Mouse (Mus musculus) left cerebral cortex, adult 8-10 months (tissue): ENCODE measurements around the gene 3300002I08Rik. TPM values are rescaled to one million over a fixed set of nuclear protein-coding genes. Genes with fewer than 3 reads are reported as not detected.
"Not testable (repeated sequence)": the region's sequence is repeated elsewhere in the genome, so short reads cannot be mapped to it uniquely, and the experiment has no call there.

ENCODE experiments used
- DNase-seq, 2 experiments: peaks; one replicate each; pipeline ENCODE4 v3.0.0; 2022; ENCODE audit warnings: low spot score in 2 of 2
- total RNA-seq, 4 experiments: library from RNA; stranded (reverse); gene quantifications; 2 replicates each; pipeline ENCODE4 v1.2.4; 2022

The 3300002I08Rik gene
- 10 to 100 TPM in 2 of 4 experiments, 1 to 10 TPM in 2; 9.2 to 10.9 (median 9.7) TPM for total RNA-seq

DNA sequence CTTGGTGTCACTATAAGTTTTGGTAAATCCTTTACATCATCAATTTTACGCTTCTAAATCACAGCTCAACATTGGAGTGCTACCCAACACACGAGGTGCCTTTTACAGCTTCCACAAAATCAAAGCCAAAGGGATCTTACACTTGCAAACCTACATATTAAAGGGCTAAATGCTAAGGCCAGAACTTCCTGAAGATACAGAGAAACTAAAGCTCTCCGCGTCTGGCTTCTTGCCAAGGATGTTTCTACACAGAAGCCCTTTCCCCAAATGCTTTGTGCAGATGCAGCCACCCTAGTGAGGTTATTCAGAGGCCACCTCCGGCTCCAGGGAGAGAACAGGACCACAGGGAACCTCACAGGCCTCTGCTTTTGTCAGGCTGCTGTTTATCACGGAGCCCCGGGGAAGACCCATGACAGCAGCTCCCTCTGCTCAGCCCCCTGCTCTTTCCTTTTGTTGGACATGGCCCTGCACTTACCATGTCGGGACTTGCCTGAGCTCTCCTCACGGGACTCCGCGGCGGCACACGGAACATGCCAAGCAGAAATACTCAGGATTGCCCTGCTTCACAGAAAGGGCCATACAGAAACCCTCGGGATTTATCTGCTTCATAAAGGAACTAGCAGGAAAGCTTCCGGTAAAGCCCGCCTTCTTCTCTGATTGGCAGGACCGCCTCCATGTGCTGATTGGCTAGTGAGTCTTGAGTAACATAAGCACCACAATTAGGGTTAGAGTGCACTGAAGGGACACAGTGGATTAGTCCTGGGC, at the start of gene 3300002I08Rik:
Gene 3300002I08Rik (minus strand): TSS at position 653 of the 765 bp plus-strand sequence.
- DNase-seq, result peak; percentile 82 to 89

- not testable (repeated sequence) for DNase-seq
These were observed 49.6 kb upstream of the 3300002I08Rik start for GRCm38 (mm10) chr2:150412146-150412545.

DNA sequence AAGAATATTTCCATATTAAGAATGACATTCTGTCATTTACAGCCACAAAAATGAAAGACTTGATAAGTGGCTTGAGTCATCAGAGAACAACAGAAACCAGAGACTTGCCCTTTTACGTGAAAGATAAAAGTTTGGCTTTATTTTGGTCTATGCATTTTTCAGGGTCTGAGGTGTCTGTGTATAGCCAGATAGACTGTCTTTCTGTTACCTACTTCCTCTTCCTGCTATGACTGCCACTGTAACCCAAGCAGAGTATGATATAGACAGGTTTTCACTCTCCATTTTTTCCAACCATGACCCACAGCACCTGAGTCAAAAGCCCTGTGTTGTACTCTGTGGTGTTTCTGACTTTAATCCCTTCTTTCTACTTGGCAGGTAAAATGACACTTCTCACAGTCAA, 27.6 kb upstream of the 3300002I08Rik start:
- no peak for DNase-seq

GRCm38 (mm10) chr2:150385553-150386106, 23.1 kb upstream of the 3300002I08Rik start:
- not testable (repeated sequence) for DNase-seq

DNA sequence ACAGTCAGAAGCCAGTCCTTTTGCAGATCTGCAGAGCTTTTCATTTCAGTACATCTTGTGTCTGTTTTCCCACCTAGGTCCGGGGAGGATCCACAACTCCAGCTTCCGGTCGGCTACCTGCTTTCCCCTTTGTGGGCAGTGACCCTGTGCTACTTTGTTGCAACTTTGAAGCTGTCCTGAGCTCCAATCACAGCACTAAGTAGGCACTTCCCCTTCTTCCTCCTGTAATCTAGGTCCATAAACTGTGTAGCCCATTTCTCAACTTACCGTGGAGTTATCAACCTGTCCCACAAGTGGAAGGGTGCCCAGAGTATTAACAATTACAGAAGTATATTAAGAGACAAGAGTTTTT, 289 bp upstream of the 3300002I08Rik start:
- no peak for DNase-seq

GRCm38 (mm10) chr2:150357136-150357535, 5.4 kb downstream of the 3300002I08Rik start:
- DNase-seq, result not testable (repeated sequence)

- DNase-seq, result no peak
These were observed 39.2 kb downstream of the 3300002I08Rik start, which contains the start of gene Gm10130 for GRCm38 (mm10) chr2:150323402-150323801. Gene Gm10130 (plus strand): TSS chr2:150323702.

GRCm38 (mm10) chr2:150318973-150319372, 43.6 kb downstream of the 3300002I08Rik start:
- no peak for DNase-seq

GRCm38 (mm10) chr2:150316140-150316539, 46.4 kb downstream of the 3300002I08Rik start:
- DNase-seq, result no peak

GRCm38 (mm10) chr2:150310952-150311884, 51.3 kb downstream of the 3300002I08Rik start:
- peak; percentile 79 to 87 for DNase-seq

DNA sequence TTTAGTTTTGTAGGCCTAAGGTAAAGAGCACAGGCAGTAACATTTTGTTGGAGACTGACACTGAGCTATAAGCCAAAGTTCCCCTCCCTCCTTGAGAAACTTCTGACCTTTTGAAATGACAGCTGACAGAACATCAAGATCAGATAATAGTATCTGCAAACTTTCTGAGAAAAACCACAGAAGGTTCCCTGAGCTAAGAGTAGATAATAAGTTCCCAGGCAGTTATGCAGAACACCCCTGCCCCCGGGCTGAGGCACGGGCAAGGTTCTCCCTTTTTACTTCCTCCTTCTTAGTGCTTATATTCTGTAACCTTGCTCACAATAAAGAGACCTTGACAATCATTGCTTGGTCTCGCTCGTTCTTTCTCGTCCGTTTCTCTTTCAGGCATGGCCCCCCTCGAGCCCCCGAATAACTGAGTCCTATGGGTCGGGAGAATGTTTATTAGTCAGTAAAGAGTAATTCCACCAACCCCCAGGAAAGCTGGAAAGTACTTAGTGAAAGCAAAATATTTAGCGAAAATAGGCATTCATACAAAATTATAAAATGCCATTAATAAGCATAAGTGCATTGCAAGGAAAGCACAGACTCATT, 55.3 kb downstream of the 3300002I08Rik start:
- no peak for DNase-seq

GRCm38 (mm10) chr2:150299096-150299495, 63.5 kb downstream of the 3300002I08Rik start:
- DNase-seq, result no peak

GRCm38 (mm10) chr2:150293669-150294068, 68.9 kb downstream of the 3300002I08Rik start:
- no peak for DNase-seq

Other genes with a start within 250 kb of the 3300002I08Rik start
- 10 to 100 TPM; 10.2 to 12.0 (median 11.0) TPM for gene Zfp120, start 226.1 kb downstream of the 3300002I08Rik start, total RNA-seq
- not detected for gene Gm10770, start 183.1 kb downstream of the 3300002I08Rik start, total RNA-seq
- gene Gm14139, start 181.0 kb downstream of the 3300002I08Rik start, total RNA-seq, result under 1 TPM in 1 of 4 experiments, not detected in 3; 0.23 TPM
- gene Zfp937, start 144.7 kb downstream of the 3300002I08Rik start, total RNA-seq, result 10 to 100 TPM in 2 of 4 experiments, 1 to 10 TPM in 2; 9.8 to 12.7 (median 10.9) TPM
- gene Gm21994, start 107.2 kb downstream of the 3300002I08Rik start, total RNA-seq, result 1 to 10 TPM; 6.3 to 8.1 (median 7.0) TPM
- under 1 TPM; 0.15 to 0.33 (median 0.23) TPM for gene Gm14124, start 105.2 kb downstream of the 3300002I08Rik start, total RNA-seq
- 1 to 10 TPM in 3 of 4 experiments, not detected in 1; 2.0 to 6.2 (median 3.9) TPM for gene Gm10130, start 39.1 kb downstream of the 3300002I08Rik start, total RNA-seq
- gene Zfp442, start 88.7 kb upstream of the 3300002I08Rik start, total RNA-seq, result 10 to 100 TPM in 1 of 4 experiments, 1 to 10 TPM in 3; 7.6 to 10.3 (median 8.5) TPM
- under 1 TPM; 0.24 to 0.32 (median 0.25) TPM for gene Zfp345, start 122.3 kb upstream of the 3300002I08Rik start, total RNA-seq
- 10 to 100 TPM in 2 of 4 experiments, not detected in 2; 60.0 to 98.6 TPM for gene Cst7, start 207.7 kb upstream of the 3300002I08Rik start, total RNA-seq
- gene Apmap, start 245.8 kb upstream of the 3300002I08Rik start, total RNA-seq, result 10 to 100 TPM; 58.1 to 66.8 (median 60.4) TPM